Mouse (Mus musculus): ENCODE results near the gene Otop1.

DNA sequence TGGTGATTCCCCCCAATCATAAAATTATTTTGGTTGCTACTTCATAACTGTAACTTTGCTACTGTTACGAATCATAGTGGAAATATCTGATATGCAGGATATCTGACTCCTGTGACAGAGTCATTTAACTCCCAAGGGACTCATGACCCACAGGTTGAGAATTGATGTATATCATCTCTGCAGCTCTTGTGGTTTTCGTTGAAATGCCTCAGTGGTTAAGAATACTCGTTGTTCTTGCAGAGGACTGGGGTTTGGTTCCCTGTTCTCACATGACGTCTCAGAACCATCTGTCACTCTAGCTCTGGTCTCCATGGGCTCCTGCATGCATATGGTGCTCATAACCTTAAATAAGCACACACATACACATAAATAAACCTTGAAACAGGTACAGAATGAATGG lies 57.6 kb downstream of the Otop1 start:
- TF ChIP-seq CTCF (conservative IDR thresholded peaks at IDR 0.05; ENCODE audit: low read length) (no peak), POU5F1 (IDR thresholded peaks at IDR 0.05; ENCODE audit: borderline replicate concordance, low read length) (no peak)

Measured in E14TG2a.4 (cell line).